Mouse (Mus musculus): Measurements from ENCODE around the gene C1qtnf1.

Gene C1qtnf1

GRCm38 (mm10) chr11:118438665-118439414 is 10.8 kb downstream of the C1qtnf1 start:
- no peak for DNase-seq (ENCODE audit: low spot score)

- no peak for DNase-seq (ENCODE audit: low spot score)
Measured at GRCm38 (mm10) chr11:118442691-118443090, 14.7 kb downstream of the C1qtnf1 start.

- DNase-seq (ENCODE audit: low spot score), result no peak
Measured at GRCm38 (mm10) chr11:118443201-118443970, 15.4 kb downstream of the C1qtnf1 start.

GRCm38 (mm10) chr11:118445843-118446242 is 17.8 kb downstream of the C1qtnf1 start:
- peak; percentile 33 for DNase-seq (ENCODE audit: low spot score)

- DNase-seq (ENCODE audit: low spot score), result no peak
Measured at GRCm38 (mm10) chr11:118447346-118447745, 19.3 kb downstream of the C1qtnf1 start.

- no peak for DNase-seq (ENCODE audit: low spot score)
Measured at GRCm38 (mm10) chr11:118448385-118448784, 20.4 kb downstream of the C1qtnf1 start.

- DNase-seq (ENCODE audit: low spot score), result no peak
Measured at GRCm38 (mm10) chr11:118451211-118451610, 23.2 kb downstream of the C1qtnf1 start.

- no peak for DNase-seq (ENCODE audit: low spot score)
Measured at GRCm38 (mm10) chr11:118452955-118453354, 25.0 kb downstream of the C1qtnf1 start.

- DNase-seq (ENCODE audit: low spot score), result no peak
Measured at GRCm38 (mm10) chr11:118453886-118454671, 26.1 kb downstream of the C1qtnf1 start.

- no peak for DNase-seq (ENCODE audit: low spot score)
Measured at GRCm38 (mm10) chr11:118455788-118456187, 27.8 kb downstream of the C1qtnf1 start.

GRCm38 (mm10) chr11:118456937-118457336 is 28.9 kb downstream of the C1qtnf1 start:
- DNase-seq (ENCODE audit: low spot score), result no peak

- DNase-seq (ENCODE audit: low spot score), result no peak
Measured at GRCm38 (mm10) chr11:118459051-118459450, 31.0 kb downstream of the C1qtnf1 start.

- DNase-seq (ENCODE audit: low spot score), result no peak
Measured at GRCm38 (mm10) chr11:118459536-118459935, 31.5 kb downstream of the C1qtnf1 start.

- peak; percentile 29 for DNase-seq (ENCODE audit: low spot score)
Measured at GRCm38 (mm10) chr11:118460280-118460679, 32.3 kb downstream of the C1qtnf1 start.

- DNase-seq (ENCODE audit: low spot score), result no peak
Measured at GRCm38 (mm10) chr11:118467441-118468035, 39.5 kb downstream of the C1qtnf1 start.

- no peak for DNase-seq (ENCODE audit: low spot score)
Measured at GRCm38 (mm10) chr11:118469509-118470160, 41.6 kb downstream of the C1qtnf1 start.

- no peak for DNase-seq (ENCODE audit: low spot score)
Measured at GRCm38 (mm10) chr11:118470234-118470966, 42.4 kb downstream of the C1qtnf1 start.

GRCm38 (mm10) chr11:118471676-118472075 is 43.7 kb downstream of the C1qtnf1 start:
- DNase-seq (ENCODE audit: low spot score), result no peak

GRCm38 (mm10) chr11:118473161-118473560 is 45.2 kb downstream of the C1qtnf1 start:
- DNase-seq (ENCODE audit: low spot score), result no peak

GRCm38 (mm10) chr11:118473842-118474500 is 46.0 kb downstream of the C1qtnf1 start:
- DNase-seq (ENCODE audit: low spot score), result no peak

Measured in spleen, adult 12 weeks (tissue).